Mouse (Mus musculus): ENCODE measurements around the gene Rrp12. TPM values are rescaled to one million over a fixed set of nuclear protein-coding genes. Genes with fewer than 3 reads are reported as not detected.
"Not testable (repeated sequence)": the region's sequence is repeated elsewhere in the genome, so short reads cannot be mapped to it uniquely, and the experiment has no call there.

The Rrp12 gene
- polyA plus RNA-seq, 1 experiment from 2014 or later = 17.4 TPM

DNA sequence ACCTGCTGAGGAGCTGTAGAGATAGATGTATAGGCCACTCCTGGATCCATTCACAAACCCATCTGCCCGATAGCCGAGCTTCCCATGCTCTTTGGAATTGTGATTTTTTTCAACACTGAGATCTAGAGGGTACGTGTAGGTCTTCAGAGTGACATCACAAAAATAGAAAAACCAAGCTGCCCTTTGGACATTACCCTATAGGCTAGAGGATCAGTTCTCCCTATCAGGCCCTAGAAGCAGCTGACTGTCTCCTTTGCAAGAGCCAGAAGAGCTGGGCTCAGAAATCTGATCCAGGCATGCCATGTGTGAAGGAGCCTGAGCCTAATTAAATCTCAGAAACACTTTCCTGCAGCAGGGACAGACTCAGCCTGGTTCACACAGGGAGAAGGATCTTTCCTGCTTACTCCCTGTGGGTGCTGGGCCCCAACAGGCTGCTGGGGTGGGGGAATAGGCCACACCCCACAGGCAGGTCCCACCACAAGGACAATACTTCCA is 38.1 kb downstream of the Rrp12 start:
- no peaks in the 10 kb centered on the region; the same call in 1 of the 2 replicates for H3K4me1 ChIP-seq
- peaks cover 14% of the 10 kb centered on the region for H3K36me3 ChIP-seq
- H3K9ac ChIP-seq = no peak overlapping the region
- no peak overlapping the region for H3K4me3 ChIP-seq
- H3K27ac ChIP-seq = 0 out of 2 replicates have a peak overlapping the region, but pooled peaks have one; percentile 30
- ATAC-seq (ENCODE audit: insufficient number of reproducible peaks, low FRiP score, low TSS enrichment, low read depth) = no peak
- 66% methylated on average over 3 of the region's 3 CpGs for WGBS
- H3K27me3 ChIP-seq = no peaks in the 10 kb centered on the region
- H3K4me2 ChIP-seq = no peak overlapping the region
- H3K9me3 ChIP-seq = no peaks in the 10 kb centered on the region

DNA sequence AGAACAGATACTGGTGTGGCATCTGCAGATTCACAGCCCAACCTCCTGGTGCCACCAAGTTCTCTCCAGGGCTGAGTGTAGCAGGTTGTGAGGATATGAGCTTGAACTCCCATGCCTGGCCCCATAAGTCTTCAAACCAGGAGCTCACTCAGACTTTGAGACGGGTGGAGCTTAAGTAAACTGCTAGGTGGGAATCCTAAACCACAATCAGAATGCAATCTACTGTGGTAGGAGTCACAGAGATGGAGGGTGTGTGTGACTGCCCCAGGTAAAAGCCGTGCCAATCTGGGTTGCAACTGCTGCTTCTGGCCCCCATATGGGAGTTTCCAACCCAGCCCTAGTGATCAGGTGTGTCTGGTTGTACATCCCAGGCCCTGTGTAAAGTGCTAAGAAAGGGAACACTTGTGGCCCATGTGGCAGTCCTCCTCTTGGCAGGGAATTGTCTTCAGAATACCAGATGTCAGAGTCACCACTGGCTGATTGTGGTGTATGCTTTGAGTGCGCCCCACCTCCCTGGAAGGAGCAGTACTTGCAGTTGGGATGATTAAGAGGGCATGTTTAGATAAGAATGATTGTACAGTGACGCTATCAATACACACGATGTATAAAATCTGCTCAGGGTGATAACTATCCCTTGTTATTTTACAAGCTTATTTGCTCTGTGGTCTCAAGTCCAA is 38.7 kb downstream of the Rrp12 start:
- peaks cover 8% of the 10 kb centered on the region for H3K36me3 ChIP-seq
- no peak overlapping the region for H3K9ac ChIP-seq
- H3K4me2 ChIP-seq = no peak overlapping the region
- H3K4me1 ChIP-seq = no peaks in the 10 kb centered on the region; the same call in 1 of the 2 replicates
- H3K4me3 ChIP-seq = no peak overlapping the region
- no peaks in the 10 kb centered on the region for H3K9me3 ChIP-seq
- 0 out of 2 replicates have a peak overlapping the region, but pooled peaks have one; percentile 30 for H3K27ac ChIP-seq
- WGBS = 68% methylated on average over 5 of the region's 5 CpGs
- ATAC-seq (ENCODE audit: insufficient number of reproducible peaks, low FRiP score, low TSS enrichment, low read depth) = peak; percentile 55; the same call in 1 of the 2 replicates
- no peaks in the 10 kb centered on the region for H3K27me3 ChIP-seq

DNA sequence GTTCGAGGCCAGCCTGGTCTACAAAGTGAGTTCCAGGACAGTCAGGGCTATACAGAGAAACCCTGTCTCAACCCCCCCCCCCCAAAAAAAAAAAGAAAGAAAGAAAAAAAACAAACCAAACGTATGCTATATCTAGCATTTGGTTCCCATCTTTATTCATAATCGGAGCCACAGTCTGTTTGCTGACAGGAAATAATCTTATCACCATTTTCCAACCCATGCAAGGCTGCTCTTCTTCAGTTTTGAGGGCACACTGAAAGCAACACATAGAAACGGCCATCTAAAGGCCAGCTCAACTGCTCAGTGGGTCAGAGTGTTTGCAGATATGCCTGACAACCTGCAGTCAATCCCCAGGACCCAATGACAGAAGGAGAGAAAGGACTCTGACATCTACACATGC is 43.5 kb downstream of the Rrp12 start:
- Histone ChIP-seq H3K27me3 (no peaks in the 10 kb centered on the region), H3K9ac (no peak overlapping the region), H3K4me1 (peaks cover 16% of the 10 kb centered on the region), H3K9me3 (no peaks in the 10 kb centered on the region), H3K4me3 (no peak overlapping the region), H3K27ac (no peak overlapping the region), H3K36me3 (no peaks in the 10 kb centered on the region), H3K4me2 (no peak overlapping the region)
- ATAC-seq (ENCODE audit: insufficient number of reproducible peaks, low FRiP score, low TSS enrichment, low read depth) = no peak
- WGBS = 76% methylated on average over 4 of the region's 4 CpGs

DNA sequence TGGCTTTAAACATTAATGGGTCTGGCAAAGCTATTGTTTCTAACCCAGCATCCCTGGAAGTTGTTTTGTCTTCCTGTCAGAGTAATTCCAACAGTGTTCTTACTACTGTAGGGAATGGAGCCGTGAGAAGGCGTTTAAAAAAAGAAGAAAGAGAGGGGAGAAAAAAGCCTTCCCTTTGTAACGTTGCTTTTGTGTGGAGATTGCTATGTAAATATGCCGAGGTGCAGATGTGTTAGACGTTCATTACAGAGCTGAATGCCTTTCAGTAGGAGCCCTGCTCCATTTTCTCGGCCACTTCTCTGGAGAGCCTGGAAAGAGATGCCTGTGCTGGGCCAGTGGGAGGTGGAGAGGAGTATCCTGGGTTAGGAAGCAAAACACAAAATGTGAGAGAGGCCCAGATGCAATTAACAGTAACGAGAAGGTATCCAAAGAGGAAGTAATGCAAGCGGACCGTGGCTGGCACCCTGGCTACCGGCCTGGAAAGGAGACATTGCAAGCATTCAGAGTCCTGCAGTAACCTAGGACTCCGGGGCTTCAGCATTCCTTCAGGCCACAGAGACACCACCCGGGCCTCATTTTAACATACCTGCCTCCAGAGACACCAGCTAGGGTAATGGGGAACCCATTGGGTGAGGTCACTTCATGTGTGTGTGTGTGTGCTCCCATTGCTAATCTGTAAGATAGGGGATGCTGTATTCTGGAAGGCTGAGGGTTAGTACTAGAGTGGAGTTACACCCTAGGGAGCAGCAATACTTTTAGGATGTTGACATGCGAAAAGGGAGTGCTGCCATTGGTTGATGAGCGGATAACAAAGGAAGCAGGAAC is 45.0 kb downstream of the Rrp12 start:
- H3K9me3 ChIP-seq = no peaks in the 10 kb centered on the region
- H3K36me3 ChIP-seq = no peaks in the 10 kb centered on the region
- WGBS = 28% methylated on average over 14 of the region's 14 CpGs
- no peak for ATAC-seq (ENCODE audit: insufficient number of reproducible peaks, low FRiP score, low TSS enrichment, low read depth)
- peak overlapping the region; percentile 7; the same call in 1 of the 2 replicates for H3K4me2 ChIP-seq
- peaks cover 5% of the 10 kb centered on the region; the same call in 1 of the 2 replicates for H3K27me3 ChIP-seq
- peak overlapping the region; percentile 54 for H3K27ac ChIP-seq
- H3K9ac ChIP-seq = no peak overlapping the region
- H3K4me1 ChIP-seq = peaks cover 30% of the 10 kb centered on the region
- H3K4me3 ChIP-seq = no peak overlapping the region

DNA sequence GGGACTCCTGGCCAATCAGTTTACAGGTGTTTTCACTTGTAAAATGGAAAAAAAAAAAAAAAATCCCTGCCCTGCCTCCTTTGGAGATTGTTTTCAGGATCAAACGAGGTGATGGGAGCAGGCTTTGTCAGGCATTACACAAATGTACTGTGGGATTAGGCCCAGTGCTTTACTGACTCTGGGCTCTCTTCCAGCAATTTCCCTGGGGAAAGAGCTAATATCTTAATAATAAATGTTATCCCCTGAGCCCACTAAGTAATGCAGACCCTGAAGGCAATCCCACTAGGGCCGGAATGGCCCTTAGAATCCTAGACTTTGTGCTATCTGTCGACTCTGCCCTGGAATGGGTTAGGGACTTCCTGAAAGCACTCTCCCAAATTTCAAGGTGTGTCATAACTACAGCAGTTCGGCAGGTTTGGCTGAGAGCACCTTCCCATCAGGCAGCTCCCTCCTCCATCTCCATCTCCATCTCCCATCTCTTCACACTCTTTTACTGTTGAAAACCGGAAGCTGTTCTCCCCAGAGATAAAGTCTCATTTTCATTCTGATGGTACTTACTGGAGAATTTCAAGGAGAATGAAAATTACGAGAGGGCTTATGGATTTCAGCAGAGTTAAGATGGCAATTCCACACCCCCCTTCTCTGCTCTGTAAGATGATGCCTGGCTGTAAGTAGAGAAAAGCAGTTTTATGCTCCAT is 45.8 kb downstream of the Rrp12 start:
- H3K9me3 ChIP-seq = no peaks in the 10 kb centered on the region
- H3K4me3 ChIP-seq = no peak overlapping the region
- H3K4me1 ChIP-seq = peaks cover 30% of the 10 kb centered on the region
- peaks cover 6% of the 10 kb centered on the region; the same call in 1 of the 2 replicates for H3K27me3 ChIP-seq
- no peak for ATAC-seq (ENCODE audit: insufficient number of reproducible peaks, low FRiP score, low TSS enrichment, low read depth)
- H3K36me3 ChIP-seq = no peaks in the 10 kb centered on the region
- WGBS = 17% methylated on average over 6 of the region's 6 CpGs
- H3K9ac ChIP-seq = no peak overlapping the region
- H3K27ac ChIP-seq = peak overlapping the region; percentile 54; the same call in 1 of the 2 replicates
- no peak overlapping the region for H3K4me2 ChIP-seq

DNA sequence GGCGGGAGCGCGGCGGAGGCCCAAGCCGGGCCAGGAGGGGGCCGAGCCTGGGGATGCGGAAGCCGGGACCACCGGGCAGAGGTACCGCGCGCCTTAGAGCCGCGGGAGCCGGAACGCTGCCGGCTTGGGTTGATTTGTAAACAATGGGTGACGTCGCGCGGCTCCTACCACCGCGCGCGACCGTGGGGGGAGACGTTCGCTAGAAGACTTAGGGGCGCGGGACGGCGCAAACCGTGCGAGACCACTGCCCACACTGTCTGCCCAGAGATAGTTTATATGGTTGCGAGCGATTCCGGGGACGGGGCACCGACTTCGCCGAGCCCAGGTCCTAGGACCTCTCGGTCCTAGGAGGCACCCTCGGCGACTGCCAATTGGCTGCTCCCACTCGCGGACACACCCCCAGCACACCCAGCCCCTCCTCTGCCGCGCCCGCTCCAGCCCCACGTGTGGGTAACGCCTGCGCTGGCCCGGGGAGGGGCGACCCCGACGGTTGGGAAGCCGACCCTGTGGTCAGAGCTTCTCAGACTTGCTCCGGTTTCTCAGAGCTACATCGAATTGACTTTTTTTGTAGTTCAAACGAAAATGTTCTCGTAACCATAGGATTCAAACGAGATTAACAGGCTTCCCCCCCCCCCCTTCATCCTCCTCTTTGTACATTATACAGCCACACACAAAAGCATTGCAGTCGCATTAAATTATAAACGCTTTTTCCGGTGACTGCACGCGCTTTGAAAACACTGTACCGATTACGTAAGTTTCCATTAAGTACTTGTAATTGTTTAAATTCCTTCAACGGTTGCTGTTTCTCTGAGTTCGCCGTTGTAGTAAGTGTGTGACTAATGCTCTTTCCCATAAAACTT is 47.8 kb downstream of the Rrp12 start, which contains the start of gene Frat2:
Frat2 (minus strand) TSS at position 141 of the 860 bp plus-strand sequence.
- Histone ChIP-seq H3K9ac (peak within 1 kb of the TSS; percentile 61), H3K4me2 (peak within 1 kb of the TSS; percentile 97), H3K9me3 (no peaks in the 10 kb centered on the region), H3K27ac (peak within 1 kb of the TSS; percentile 91), H3K36me3 (no peaks in the 10 kb centered on the region), H3K27me3 (peaks cover 9% of the 10 kb centered on the region; the same call in 1 of the 2 replicates), H3K4me3 (peak within 1 kb of the TSS; percentile 70), H3K4me1 (peaks cover 30% of the 10 kb centered on the region)
- ATAC-seq (ENCODE audit: insufficient number of reproducible peaks, low FRiP score, low TSS enrichment, low read depth) = peak; percentile 94
- WGBS = under 1% methylated on average over 72 of the region's 72 CpGs

DNA sequence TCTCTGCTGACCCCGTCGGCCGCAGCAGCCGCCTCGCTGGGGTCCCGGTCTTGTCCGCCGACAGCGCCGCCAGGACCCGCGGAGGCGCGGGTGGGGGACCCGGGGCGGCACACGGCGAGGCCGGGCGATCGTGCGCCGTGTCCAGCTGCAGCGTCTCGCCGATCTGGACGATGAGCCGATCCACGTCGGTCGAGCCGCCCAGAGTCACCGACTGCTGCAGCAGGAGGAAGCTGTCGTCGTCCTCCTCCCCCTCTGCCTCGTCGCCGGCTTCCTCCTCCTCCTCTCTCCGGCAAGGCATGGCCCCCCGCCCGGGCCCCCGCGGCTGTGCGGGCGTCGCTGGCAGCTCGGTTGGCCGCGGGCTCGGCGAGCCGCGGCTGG is 48.4 kb downstream of the Rrp12 start:
- ATAC-seq (ENCODE audit: insufficient number of reproducible peaks, low FRiP score, low TSS enrichment, low read depth) = peak; percentile 33; the same call in 1 of the 2 replicates
- H3K4me1 ChIP-seq = peaks cover 30% of the 10 kb centered on the region
- not testable (repeated sequence) for H3K9me3 ChIP-seq, H3K36me3 ChIP-seq, H3K27me3 ChIP-seq
- peak overlapping the region; percentile 97 for H3K4me2 ChIP-seq
- H3K4me3 ChIP-seq = peak overlapping the region; percentile 70
- peak overlapping the region; percentile 91 for H3K27ac ChIP-seq
- WGBS = 0% methylated on average over 43 of the region's 53 CpGs
- H3K9ac ChIP-seq = peak overlapping the region; percentile 61

DNA sequence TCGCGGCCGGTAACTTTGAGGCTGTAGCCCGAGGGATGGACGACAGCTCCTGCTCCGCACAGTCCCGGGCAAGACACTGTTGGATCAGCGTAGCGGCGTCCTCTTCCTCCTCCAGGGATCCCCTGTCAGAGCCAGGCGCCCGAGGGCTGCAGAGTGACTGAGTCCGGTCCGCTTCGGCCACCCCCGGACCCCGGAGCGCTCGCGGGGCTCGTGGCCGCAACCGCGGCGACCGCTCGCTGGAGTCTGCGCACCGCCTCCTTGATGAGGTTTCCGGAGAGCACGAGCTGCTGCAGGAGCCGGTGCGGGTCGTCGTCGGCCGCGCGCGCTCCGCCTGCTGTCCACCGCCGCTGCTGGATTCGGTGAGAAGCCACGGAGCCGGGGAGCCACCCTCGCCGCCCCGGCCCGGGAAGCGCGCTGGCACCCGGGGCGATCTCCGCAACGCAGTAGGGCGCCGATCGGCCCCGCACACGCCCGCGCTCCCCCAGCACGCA is 48.8 kb downstream of the Rrp12 start:
- peaks cover 9% of the 10 kb centered on the region; the same call in 1 of the 2 replicates for H3K27me3 ChIP-seq
- H3K27ac ChIP-seq = peak overlapping the region; percentile 91
- peak overlapping the region; percentile 61 for H3K9ac ChIP-seq
- peak overlapping the region; percentile 70 for H3K4me3 ChIP-seq
- peak overlapping the region; percentile 97 for H3K4me2 ChIP-seq
- H3K9me3 ChIP-seq = no peaks in the 10 kb centered on the region
- H3K36me3 ChIP-seq = no peaks in the 10 kb centered on the region
- peaks cover 30% of the 10 kb centered on the region for H3K4me1 ChIP-seq
- no peak for ATAC-seq (ENCODE audit: insufficient number of reproducible peaks, low FRiP score, low TSS enrichment, low read depth)
- under 1% methylated on average over 44 of the region's 64 CpGs for WGBS

DNA sequence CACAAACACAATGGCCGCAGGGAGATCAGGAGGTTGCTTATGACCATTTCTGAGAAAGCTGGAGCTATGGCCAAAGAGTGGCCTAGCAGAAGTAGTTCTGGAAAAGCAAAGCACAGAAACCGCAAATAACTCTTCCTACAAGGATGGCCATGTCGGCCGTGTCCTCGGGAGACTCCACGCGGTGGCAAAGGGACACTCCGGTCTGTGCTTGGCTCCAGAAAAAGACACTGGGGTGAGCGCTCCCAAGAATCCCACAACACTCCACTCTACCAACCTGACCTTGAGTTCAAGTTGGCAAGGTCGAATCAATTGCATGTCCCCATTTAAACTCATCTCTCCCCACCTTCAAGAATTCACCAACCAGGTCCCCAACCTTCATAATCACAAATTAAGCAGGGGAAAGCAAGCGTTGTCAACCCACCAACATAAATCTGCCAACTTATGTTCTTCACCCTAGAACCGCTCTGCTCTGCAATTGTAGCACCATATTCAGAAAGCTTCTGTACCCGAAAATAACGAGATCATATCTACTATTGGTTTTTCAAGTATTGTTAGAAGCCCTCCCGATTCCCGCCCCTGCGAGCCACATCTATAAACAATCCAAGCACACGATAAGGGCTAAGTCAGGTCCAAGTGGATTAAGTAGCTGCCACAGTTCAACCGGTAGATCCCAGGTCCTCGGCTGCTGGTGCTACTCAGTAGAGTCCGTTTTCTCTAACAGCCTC is 49.4 kb downstream of the Rrp12 start:
- Histone ChIP-seq H3K9me3 (no peaks in the 10 kb centered on the region), H3K9ac (peak overlapping the region; percentile 61), H3K27me3 (peaks cover 9% of the 10 kb centered on the region; the same call in 1 of the 2 replicates), H3K36me3 (no peaks in the 10 kb centered on the region), H3K27ac (no peak overlapping the region), H3K4me2 (peak overlapping the region; percentile 97), H3K4me1 (peaks cover 30% of the 10 kb centered on the region), H3K4me3 (peak overlapping the region; percentile 70)
- ATAC-seq (ENCODE audit: insufficient number of reproducible peaks, low FRiP score, low TSS enrichment, low read depth) = no peak
- 20% methylated on average over 21 of the region's 21 CpGs for WGBS

DNA sequence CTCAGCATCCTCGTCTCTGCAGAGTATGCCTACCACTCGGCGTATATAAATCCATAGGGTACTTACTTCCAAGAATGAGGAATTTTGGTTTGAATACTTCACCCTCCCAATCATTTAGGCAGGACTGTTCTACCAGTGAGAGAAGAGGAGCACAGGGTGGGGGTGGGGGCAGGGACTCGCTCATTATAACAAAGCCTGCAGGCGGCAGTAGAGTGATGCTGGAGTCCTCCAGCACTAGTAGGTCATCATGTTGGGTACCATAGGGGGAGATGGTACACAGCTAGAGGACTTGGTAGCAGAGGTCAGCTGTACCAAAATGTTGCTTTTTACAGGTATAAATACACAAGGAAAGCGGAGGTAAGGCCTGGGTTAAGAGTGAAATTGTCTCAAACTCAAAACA is 51.6 kb downstream of the Rrp12 start:
- ATAC-seq (ENCODE audit: insufficient number of reproducible peaks, low FRiP score, low TSS enrichment, low read depth) = no peak
- Histone ChIP-seq H3K27ac (no peak overlapping the region), H3K27me3 (peaks cover 9% of the 10 kb centered on the region; the same call in 1 of the 2 replicates), H3K4me1 (peaks cover 14% of the 10 kb centered on the region; the same call in 1 of the 2 replicates), H3K36me3 (no peaks in the 10 kb centered on the region), H3K9me3 (no peaks in the 10 kb centered on the region), H3K4me2 (no peak overlapping the region), H3K9ac (no peak overlapping the region), H3K4me3 (no peak overlapping the region)
- WGBS = 83% methylated on average over 6 of the region's 6 CpGs
